Mouse (Mus musculus) embryo, embryonic 11 days (tissue): ENCODE results near the gene Syk.

Experiments used
- DNase-seq: peaks from one replicate; pipeline ENCODE4 v3.0.0-alpha.2; 2015

The Syk gene

GRCm38 (mm10) chr13:52582878-52583661 is at the start of gene Syk:
TSS of gene Syk (plus strand) at chr13:52583173.
- DNase-seq = peak; percentile 83

- no peak for DNase-seq
Observed at GRCm38 (mm10) chr13:52533644-52534043, 49.3 kb upstream of the Syk start.

- DNase-seq = peak; percentile 87
Observed at GRCm38 (mm10) chr13:52535542-52535941, 47.4 kb upstream of the Syk start.

- DNase-seq = no peak
Observed at GRCm38 (mm10) chr13:52537754-52538587, 45.0 kb upstream of the Syk start.

GRCm38 (mm10) chr13:52538588-52539116 is 44.3 kb upstream of the Syk start:
- no peak for DNase-seq

GRCm38 (mm10) chr13:52539461-52539860 is 43.5 kb upstream of the Syk start:
- DNase-seq = no peak

GRCm38 (mm10) chr13:52541385-52542035 is 41.5 kb upstream of the Syk start:
- DNase-seq = no peak

GRCm38 (mm10) chr13:52542036-52542526 is 40.9 kb upstream of the Syk start:
- DNase-seq = no peak

GRCm38 (mm10) chr13:52542636-52543035 is 40.3 kb upstream of the Syk start:
- DNase-seq = no peak

GRCm38 (mm10) chr13:52546288-52546687 is 36.7 kb upstream of the Syk start:
- DNase-seq = no peak

- no peak for DNase-seq
Observed at GRCm38 (mm10) chr13:52550690-52551193, 32.2 kb upstream of the Syk start.

GRCm38 (mm10) chr13:52551275-52551674 is 31.7 kb upstream of the Syk start:
- no peak for DNase-seq

- DNase-seq = no peak
Observed at GRCm38 (mm10) chr13:52552822-52553477, 30.0 kb upstream of the Syk start.

GRCm38 (mm10) chr13:52554722-52555121 is 28.3 kb upstream of the Syk start:
- no peak for DNase-seq

GRCm38 (mm10) chr13:52557421-52557820 is 25.6 kb upstream of the Syk start:
- DNase-seq = no peak

- DNase-seq = no peak
Observed at GRCm38 (mm10) chr13:52561367-52562165, 21.4 kb upstream of the Syk start.

GRCm38 (mm10) chr13:52562166-52562571 is 20.8 kb upstream of the Syk start:
- no peak for DNase-seq

- DNase-seq = peak; percentile 43
Observed at GRCm38 (mm10) chr13:52565103-52565739, 17.8 kb upstream of the Syk start.

GRCm38 (mm10) chr13:52566188-52566760 is 16.7 kb upstream of the Syk start:
- no peak for DNase-seq

GRCm38 (mm10) chr13:52566777-52567176 is 16.2 kb upstream of the Syk start:
- DNase-seq = no peak
